Mouse (Mus musculus) heart, embryonic 16.5 days (tissue): ENCODE results near the gene Rab28. TPM values are rescaled to one million over a fixed set of nuclear protein-coding genes. Genes with fewer than 3 reads are reported as not detected.
A peak's percentile ranks its signal among the peaks of the same experiment; 100 is the strongest.

ENCODE experiments used
- ATAC-seq: fragments of 200-750 bp; cut with Nextera tagmentation; replicated peaks from 2 replicates; pipeline ENCODE4 v1.8.0; 2017; ENCODE audit warnings: moderate number of reproducible peaks; ENCODE audit not compliant: insufficient read depth, low FRiP score; ENCODE audit errors: extremely low read depth
- H3K27ac ChIP-seq: fragments of 300-500 bp; sonication (generic); 2 replicates; pipeline ENCODE4 v1.5.1; 2014; ENCODE audit warnings: mild to moderate bottlenecking, low read length, control low read depth, moderate library complexity
- H3K27me3 ChIP-seq: fragments of 300-500 bp; sonication (generic); 2 replicates; pipeline ENCODE4 v1.6.1; 2014; ENCODE audit warnings: low read length, mixed read lengths; ENCODE audit not compliant: control insufficient read depth, insufficient read depth
- H3K36me3 ChIP-seq: fragments of 300-500 bp; sonication (generic); 2 replicates; pipeline ENCODE4 v1.6.1; 2014; ENCODE audit not compliant: control insufficient read depth, insufficient read depth
- H3K4me1 ChIP-seq: fragments of 300-500 bp; sonication (generic); 2 replicates; pipeline ENCODE4 v1.6.1; 2014; ENCODE audit warnings: low read length, mixed read lengths; ENCODE audit not compliant: control insufficient read depth, insufficient read depth
- H3K4me2 ChIP-seq: fragments of 300-500 bp; sonication (generic); 2 replicates; pipeline ENCODE4 v1.6.1; 2014; ENCODE audit warnings: low read depth, mild to moderate bottlenecking, control low read depth, low read length
- H3K4me3 ChIP-seq: fragments of 300-500 bp; sonication (generic); 2 replicates; pipeline ENCODE4 v1.5.1; 2014; ENCODE audit warnings: mild to moderate bottlenecking, control low read depth, low read length
- H3K9ac ChIP-seq: fragments of 300-500 bp; sonication (generic); 2 replicates; pipeline ENCODE4 v1.6.1; 2014; ENCODE audit warnings: low read length, control low read depth
- H3K9me3 ChIP-seq: fragments of 300-500 bp; sonication (generic); replicated peaks from 2 replicates; pipeline ENCODE4 v1.6.1; 2016; ENCODE audit warnings: low read length; ENCODE audit not compliant: control insufficient read depth
- WGBS: fragments of 180-500 bp; shearing (Covaris S2); extraction: QIAGEN DNeasy Blood & Tissue Kit; methylation state at CpG from one replicate; pipeline ENCODE4 v1.1.7; 2014; 5-methylcytosine and 5-hydroxymethylcytosine counted together
- polyA plus RNA-seq: library from polyadenylated mRNA; unstranded; fragments of >200 nt; fragmentation: Nextera tagmentation; extraction: Ambion mirVana; gene quantifications from 2 replicates; pipeline ENCODE4 v1.2.1, GENCODE M21; 2015

The Rab28 gene
- 45.8 and 48.4 TPM in 2 replicates for polyA plus RNA-seq

DNA sequence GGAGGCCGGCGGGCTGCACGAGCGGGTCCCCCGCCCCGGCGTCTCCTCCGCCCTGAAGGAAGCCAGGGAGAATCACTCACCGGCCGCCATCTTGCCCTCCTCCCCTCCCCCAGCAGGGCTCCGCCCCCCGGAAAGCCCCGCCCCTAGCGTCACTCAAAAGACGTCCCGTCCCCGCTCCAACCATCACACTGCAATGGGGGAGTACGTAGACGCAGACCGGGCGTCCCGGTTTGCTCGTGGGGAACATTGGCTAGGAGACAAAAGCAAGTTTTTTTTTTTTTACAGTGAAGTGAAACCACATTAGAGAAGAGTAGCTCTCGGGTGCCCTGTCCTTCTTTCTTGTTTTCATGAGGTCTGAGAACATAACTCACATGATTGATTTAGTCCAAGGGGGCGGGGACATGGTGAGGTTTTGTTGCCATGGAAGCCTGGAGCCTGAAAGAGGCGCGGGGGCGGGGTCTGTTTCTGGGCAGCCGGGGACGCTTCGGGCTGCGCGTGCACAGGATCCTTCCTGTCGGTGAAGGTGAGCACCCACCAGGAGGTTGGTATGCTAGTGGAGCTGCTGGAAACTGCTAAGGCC lies at the start of gene Rab28:
Gene Rab28 (minus strand): TSS at position 107 of the 580 bp plus-strand sequence.
- under 1% methylated on average over 34 of the region's 34 CpGs for WGBS
- peak; percentile 97 for ATAC-seq
- peak within 1 kb of the TSS; percentile 95 for H3K27ac ChIP-seq
- H3K27me3 ChIP-seq = no peaks in the 10 kb centered on the region
- peak within 1 kb of the TSS; percentile 95 for H3K9ac ChIP-seq
- H3K9me3 ChIP-seq = no peaks in the 10 kb centered on the region
- no peaks in the 10 kb centered on the region for H3K36me3 ChIP-seq
- peaks cover 6% of the 10 kb centered on the region for H3K4me1 ChIP-seq
- peak within 1 kb of the TSS; percentile 99 for H3K4me3 ChIP-seq
- H3K4me2 ChIP-seq = peak within 1 kb of the TSS; percentile 84

DNA sequence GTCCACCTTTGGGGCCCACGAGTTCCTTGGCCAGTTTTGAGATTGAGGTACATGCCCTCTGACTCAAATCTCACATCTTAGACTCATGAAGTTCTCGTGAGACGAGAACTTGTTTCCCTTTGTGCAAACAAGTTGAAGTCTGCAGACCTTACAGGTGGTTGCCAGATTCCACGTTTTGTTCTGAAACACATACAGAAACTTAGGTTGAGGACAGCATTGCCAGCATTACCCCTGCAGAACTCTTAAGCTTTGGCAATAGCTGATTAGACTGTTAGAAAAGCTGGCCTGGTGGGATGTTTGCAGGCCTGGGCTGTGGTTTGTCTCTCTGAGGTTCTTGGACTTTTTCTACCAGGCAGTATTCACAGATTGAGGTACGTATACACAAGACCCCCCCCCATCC lies 49.4 kb upstream of the Rab28 start:
- WGBS = 9% methylated on average over 5 of the region's 5 CpGs

DNA sequence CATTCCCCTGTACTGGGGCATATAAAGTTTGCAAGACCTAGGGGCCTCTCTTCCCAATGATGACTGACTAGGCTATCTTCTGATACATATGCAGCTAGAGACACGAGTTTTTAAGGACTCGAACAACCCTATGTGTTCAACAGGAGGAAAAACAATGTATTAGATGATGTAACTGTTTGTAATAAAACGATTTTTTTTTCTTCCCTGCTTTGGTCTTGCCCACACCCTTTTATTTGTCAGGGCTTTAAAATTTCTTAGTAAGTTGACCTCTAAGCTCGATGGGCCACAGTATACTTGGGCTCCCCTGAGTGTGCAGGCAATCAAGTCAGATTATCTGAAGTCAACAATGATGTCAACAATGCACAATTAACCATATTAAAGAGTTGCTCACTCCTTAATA lies 48.4 kb upstream of the Rab28 start:
- Histone ChIP-seq H3K27me3 (peaks cover 87% of the 10 kb centered on the region), H3K9me3 (no peaks in the 10 kb centered on the region), H3K4me3 (no peak overlapping the region), H3K9ac (no peak overlapping the region), H3K36me3 (no peaks in the 10 kb centered on the region), H3K27ac (no peak overlapping the region), H3K4me2 (no peak overlapping the region), H3K4me1 (no peaks in the 10 kb centered on the region)
- 7% methylated on average over 4 of the region's 4 CpGs for WGBS
- ATAC-seq = no peak

More for the DNA sequence above, 49.4 kb upstream of the Rab28 start:
- ATAC-seq = no peak
- Histone ChIP-seq H3K4me3 (no peak overlapping the region), H3K36me3 (no peaks in the 10 kb centered on the region), H3K9ac (no peak overlapping the region), H3K9me3 (no peaks in the 10 kb centered on the region), H3K4me2 (no peak overlapping the region), H3K27me3 (peaks cover 87% of the 10 kb centered on the region), H3K27ac (no peak overlapping the region), H3K4me1 (peaks cover 4% of the 10 kb centered on the region; the same call in 1 of the 2 replicates)

DNA sequence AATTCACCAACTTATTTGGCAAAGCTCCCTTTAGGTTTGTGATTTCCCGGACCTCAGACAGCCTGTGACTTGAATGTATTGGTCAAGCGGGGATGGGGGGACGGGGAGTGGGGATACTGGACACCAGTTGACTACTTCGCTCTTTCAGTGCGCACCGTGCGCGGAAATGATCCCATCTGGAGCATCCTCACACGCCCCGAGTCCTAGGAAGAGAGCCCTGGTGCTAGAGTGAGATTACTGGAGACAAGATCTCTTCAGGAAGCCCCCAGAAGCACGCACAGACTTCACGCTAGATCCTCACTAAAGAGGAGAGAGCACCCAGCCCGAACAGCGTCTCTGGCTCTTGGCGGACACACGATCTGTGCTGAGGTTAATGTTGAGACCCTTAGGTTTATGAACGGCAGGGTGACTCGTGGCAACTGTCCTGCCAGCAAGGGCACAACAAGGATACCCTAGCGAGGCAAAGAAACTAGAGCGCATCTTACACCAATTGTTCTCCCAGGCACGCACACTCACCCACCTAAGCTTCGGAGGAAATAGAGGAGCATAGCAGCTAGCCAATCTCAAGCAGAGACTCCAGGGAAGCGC lies 47.5 kb upstream of the Rab28 start:
- Histone ChIP-seq H3K36me3 (no peaks in the 10 kb centered on the region), H3K4me3 (no peak overlapping the region), H3K4me2 (no peak overlapping the region), H3K27ac (no peak overlapping the region), H3K27me3 (peaks cover 88% of the 10 kb centered on the region), H3K9me3 (no peaks in the 10 kb centered on the region), H3K4me1 (no peaks in the 10 kb centered on the region), H3K9ac (no peak overlapping the region)
- WGBS = 2% methylated on average over 23 of the region's 23 CpGs
- ATAC-seq = no peak

DNA sequence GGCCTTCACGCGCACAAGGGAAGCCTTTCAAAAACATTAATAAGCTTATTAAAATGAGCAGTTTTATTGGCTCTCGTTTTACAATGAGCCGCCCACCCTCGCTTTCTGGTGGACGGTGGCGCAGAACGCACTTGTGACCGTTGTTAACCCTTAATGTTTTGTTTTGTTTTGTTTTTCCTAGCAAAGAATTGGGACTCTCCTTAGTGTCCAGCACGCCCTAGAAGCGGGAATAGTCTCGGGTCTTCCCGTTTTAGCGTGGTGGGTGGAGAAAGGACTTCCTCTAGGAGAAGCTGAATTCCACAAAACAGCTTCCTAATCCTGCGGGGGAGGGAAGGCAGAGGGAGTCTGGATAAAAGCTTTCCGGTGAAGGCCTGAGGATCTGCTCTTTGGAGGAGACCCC lies 46.9 kb upstream of the Rab28 start:
- ATAC-seq = no peak
- H3K9me3 ChIP-seq = no peaks in the 10 kb centered on the region
- peak overlapping the region; percentile 29 for H3K4me3 ChIP-seq
- no peaks in the 10 kb centered on the region for H3K36me3 ChIP-seq
- no peak overlapping the region for H3K9ac ChIP-seq
- H3K27me3 ChIP-seq = peaks cover 89% of the 10 kb centered on the region
- H3K4me1 ChIP-seq = no peaks in the 10 kb centered on the region
- under 1% methylated on average over 16 of the region's 16 CpGs for WGBS
- no peak overlapping the region for H3K27ac ChIP-seq
- H3K4me2 ChIP-seq = peak overlapping the region; percentile 47

DNA sequence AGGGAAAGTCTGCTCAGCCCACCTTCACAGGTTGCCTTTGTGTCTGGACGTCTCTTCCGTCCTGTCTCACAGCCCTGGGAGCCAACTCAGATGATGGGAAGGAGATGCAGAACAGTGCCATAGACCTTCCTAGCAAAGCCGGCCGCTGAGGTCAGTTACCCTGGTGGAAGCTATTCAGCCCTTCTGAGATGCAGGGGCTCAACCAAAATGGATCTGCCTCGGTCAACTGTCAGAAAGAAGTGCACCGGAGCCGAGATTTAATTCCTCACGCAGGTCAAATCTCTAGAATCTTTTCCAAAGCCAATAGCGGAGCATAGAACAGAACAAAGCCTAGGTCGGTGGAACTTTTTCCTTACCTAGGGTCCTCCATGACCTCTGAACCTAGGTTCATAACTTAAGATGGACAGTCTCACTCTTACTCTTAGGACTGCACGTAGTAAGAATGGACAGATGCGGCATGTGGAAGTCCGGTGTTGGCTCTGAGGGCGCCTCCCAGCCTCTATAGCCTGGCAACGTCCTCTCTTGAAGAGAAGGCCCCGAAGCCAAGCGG lies 46.3 kb upstream of the Rab28 start:
- WGBS = 1% methylated on average over 17 of the region's 17 CpGs
- Histone ChIP-seq H3K36me3 (no peaks in the 10 kb centered on the region), H3K4me3 (peak overlapping the region; percentile 29), H3K27me3 (peaks cover 91% of the 10 kb centered on the region), H3K4me1 (no peaks in the 10 kb centered on the region), H3K4me2 (peak overlapping the region; percentile 47), H3K9ac (no peak overlapping the region), H3K9me3 (no peaks in the 10 kb centered on the region), H3K27ac (no peak overlapping the region)
- no peak for ATAC-seq

DNA sequence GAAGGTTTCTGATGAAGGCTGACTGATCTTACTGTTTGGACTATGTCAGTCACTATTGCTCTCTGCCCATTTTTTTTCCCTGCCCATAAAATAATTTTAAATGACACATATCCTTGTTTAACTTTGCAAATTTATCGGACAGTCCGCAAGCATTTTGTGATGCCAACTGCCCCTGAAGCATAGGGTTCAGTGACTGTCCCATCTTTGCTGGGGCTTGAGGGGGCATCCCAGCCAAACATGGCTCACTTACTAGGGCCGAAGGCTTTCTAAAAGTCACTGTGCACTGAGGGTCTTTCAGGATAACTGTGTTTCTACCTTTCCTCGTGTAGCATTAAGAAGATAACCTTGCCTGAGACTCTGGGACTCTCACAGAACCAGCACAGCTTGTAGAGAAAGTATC lies 44.8 kb upstream of the Rab28 start:
- Histone ChIP-seq H3K4me1 (no peaks in the 10 kb centered on the region), H3K9me3 (no peaks in the 10 kb centered on the region), H3K27me3 (peaks cover 89% of the 10 kb centered on the region), H3K4me2 (no peak overlapping the region), H3K27ac (no peak overlapping the region), H3K36me3 (no peaks in the 10 kb centered on the region), H3K9ac (no peak overlapping the region), H3K4me3 (no peak overlapping the region)
- no peak for ATAC-seq
- 36% methylated on average over 4 of the region's 4 CpGs for WGBS

DNA sequence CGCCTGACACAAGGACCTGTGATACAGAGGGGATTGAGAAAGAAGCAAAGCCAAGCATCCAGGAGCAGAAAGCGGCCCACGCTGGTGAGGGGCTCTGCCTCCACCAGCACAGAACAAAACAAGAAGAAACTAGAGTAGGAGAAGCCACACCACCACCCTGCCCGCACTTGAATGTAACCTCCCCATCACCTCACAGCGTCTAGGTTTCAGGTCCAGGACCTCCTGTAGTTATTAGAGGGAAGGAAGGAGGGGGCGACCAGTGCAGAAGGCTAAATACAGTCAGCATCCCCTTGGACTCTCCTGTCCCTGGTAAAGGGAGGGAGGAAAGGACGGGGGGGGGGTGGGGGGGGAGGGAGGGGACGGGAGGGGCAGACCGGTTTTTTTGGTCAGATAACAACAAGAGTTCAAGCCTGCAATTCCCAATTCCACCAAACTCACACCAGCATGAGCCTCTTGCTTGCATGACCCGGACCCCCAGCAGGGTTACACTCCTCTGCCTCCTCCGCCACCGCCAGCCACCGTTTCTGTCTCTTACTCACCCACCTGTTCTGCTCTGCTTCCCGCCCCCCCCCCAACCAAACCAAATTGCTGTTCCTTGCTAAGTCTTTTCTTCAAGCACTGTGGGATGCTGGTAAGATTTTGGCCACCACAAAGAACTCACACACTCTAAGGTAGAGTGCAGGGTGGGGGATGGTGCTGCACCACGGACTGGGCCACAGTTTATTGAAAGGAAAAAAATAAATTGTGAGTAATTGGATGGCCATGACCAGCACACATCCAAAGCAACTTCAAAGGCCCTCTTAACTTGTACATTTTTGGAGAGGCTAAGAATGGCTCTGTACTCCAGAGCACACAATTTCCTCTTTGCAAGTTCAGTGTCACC lies 37.2 kb upstream of the Rab28 start:
- H3K27me3 ChIP-seq = peaks cover 56% of the 10 kb centered on the region
- no peak overlapping the region for H3K4me3 ChIP-seq
- no peaks in the 10 kb centered on the region for H3K4me1 ChIP-seq
- no peak overlapping the region for H3K9ac ChIP-seq
- no peak for ATAC-seq
- no peaks in the 10 kb centered on the region for H3K9me3 ChIP-seq
- WGBS = 1% methylated on average over 13 of the region's 15 CpGs
- no peak overlapping the region for H3K4me2 ChIP-seq
- no peak overlapping the region for H3K27ac ChIP-seq
- no peaks in the 10 kb centered on the region for H3K36me3 ChIP-seq

DNA sequence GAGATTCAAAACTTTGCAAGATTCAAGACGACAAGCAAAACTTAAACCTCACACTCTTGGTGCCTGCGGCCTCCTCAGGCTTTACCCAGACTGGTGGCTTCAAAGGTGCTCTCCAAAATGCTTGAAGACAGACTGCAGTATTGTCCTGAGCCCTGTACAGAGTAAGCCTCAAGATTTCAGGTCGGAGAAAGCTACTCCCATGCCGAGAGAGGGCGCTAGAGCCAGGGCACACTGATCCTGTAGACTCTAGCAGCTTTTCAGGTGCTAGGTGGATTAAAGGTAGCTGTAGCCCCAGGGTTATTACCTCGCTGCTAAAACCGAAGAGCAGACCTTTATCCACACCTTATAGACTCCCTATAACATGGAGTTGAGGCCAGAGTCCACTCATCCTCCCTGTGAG lies 36.3 kb upstream of the Rab28 start:
- no peak for ATAC-seq
- Histone ChIP-seq H3K27me3 (peaks cover 47% of the 10 kb centered on the region), H3K4me1 (no peaks in the 10 kb centered on the region), H3K27ac (no peak overlapping the region), H3K9ac (no peak overlapping the region), H3K9me3 (no peaks in the 10 kb centered on the region), H3K4me3 (no peak overlapping the region), H3K36me3 (no peaks in the 10 kb centered on the region), H3K4me2 (no peak overlapping the region)
- WGBS = 16% methylated on average over 7 of the region's 7 CpGs
